Comparison of ENCODE assay signal across 14 mouse cellular contexts in the genomic region with DNA sequence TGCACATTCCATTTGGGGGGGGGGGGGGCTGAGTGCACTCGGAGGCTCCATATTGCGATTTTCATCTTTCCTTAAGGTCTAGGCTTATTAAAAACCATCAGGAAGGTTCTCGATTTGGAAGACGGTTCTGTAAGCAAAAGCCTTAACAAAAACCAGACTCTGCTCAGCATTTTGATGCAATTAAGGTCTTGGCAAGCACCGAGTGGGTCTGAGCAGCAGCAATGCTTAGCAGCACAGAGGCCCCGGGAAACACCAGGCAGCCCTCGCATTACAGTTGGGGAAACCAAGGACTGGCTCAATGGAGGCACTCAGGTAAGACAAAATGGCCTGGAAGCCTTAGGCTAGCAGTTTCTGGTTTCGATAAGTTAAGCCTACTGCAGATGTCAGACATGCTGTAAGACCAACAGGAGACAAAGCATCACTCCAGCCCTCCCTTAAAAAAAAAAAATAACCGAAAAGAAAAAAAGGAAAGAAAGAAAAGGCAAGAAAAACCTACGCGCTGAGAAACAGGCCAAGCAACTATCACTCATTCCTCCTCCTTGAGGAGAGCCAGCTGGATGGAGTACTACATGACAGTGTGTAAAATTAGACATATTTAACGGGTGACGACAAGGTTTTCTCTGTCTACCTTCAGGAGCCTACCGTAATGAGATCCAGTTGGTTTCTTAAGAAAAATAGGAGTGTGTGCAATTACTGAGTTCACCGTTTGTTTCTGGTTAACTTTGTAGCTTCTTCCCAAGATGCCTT.
DNase-seq lines count a peak whose midpoint lies in the region; ATAC-seq and TF ChIP-seq lines count a peak whose summit lies in the region.
"Had no signal": no experiment of that assay in that cellular context is flagged by ENCODE, and none has a peak within 500 bp of the region (broad histone marks: within the 10 kb centered on the region; RNA-seq: fewer than 3 reads in every experiment).

No protein-coding gene starts in this region.

- H3K9ac ChIP-seq in liver, adult 2 months (ENCODE audit: low read depth, low read length) = no peak overlapping the region
- no peak overlapping the region for H3K9ac ChIP-seq in liver, postnatal 0 days (replicated peaks)
- H3K9ac ChIP-seq in embryonic facial prominence, embryonic 13.5 days = no peak overlapping the region
- H3K9ac ChIP-seq: hindbrain, embryonic 14.5 days; neural tube, embryonic 12.5 days had no signal

- H3K4me2 ChIP-seq in liver, postnatal 0 days (ENCODE audit: low read depth, low read length) = no peak overlapping the region
- peak overlapping the region; percentile 5; the same call in 1 of the 2 replicates for H3K4me2 ChIP-seq in embryonic facial prominence, embryonic 13.5 days
- H3K4me2 ChIP-seq: hindbrain, embryonic 14.5 days; neural tube, embryonic 12.5 days had no signal

- H3K9me3 ChIP-seq in liver, postnatal 0 days (ENCODE audit: low read length) = no peaks in the 10 kb centered on the region
- H3K9me3 ChIP-seq in embryonic facial prominence, embryonic 13.5 days = no peaks in the 10 kb centered on the region
- H3K9me3 ChIP-seq in limb, embryonic 10.5 days (replicated peaks) = no peaks in the 10 kb centered on the region
- H3K9me3 ChIP-seq in hindbrain, embryonic 10.5 days = no peaks in the 10 kb centered on the region
- H3K9me3 ChIP-seq: neural tube, embryonic 12.5 days had no signal

- no peak for TF ChIP-seq EP300 in liver, postnatal 0 days (IDR thresholded peaks at IDR 0.05; ENCODE audit: low read depth)

- 86% methylated on average over 15 of the region's 15 CpGs for WGBS in liver, adult 2 months
- 79% methylated on average over 15 of the region's 15 CpGs for WGBS in liver, postnatal 0 days (ENCODE audit: insufficient replicate concordance)
- WGBS in embryonic facial prominence, embryonic 13.5 days = 23% methylated on average over 15 of the region's 15 CpGs
- WGBS in limb, embryonic 10.5 days = 44% methylated on average over 15 of the region's 15 CpGs
- 87% methylated on average over 15 of the region's 15 CpGs for WGBS in hindbrain, embryonic 10.5 days

- no peaks in the 10 kb centered on the region for H3K36me3 ChIP-seq in liver, adult 2 months (ENCODE audit: control insufficient read depth, insufficient read depth, low read length)
- no peaks in the 10 kb centered on the region for H3K36me3 ChIP-seq in liver, postnatal 0 days (replicated peaks; ENCODE audit: insufficient read depth, low read length)
- no peaks in the 10 kb centered on the region for H3K36me3 ChIP-seq in embryonic facial prominence, embryonic 13.5 days
- no peaks in the 10 kb centered on the region for H3K36me3 ChIP-seq in limb, embryonic 10.5 days
- no peaks in the 10 kb centered on the region for H3K36me3 ChIP-seq in hindbrain, embryonic 10.5 days
- H3K36me3 ChIP-seq: neural tube, embryonic 12.5 days had no signal

- no peak for TF ChIP-seq CTCF in liver, adult 2 months (IDR thresholded peaks at IDR 0.05; ENCODE audit: low read depth, low read length)
- no peak for TF ChIP-seq CTCF in liver, postnatal 0 days (IDR thresholded peaks at IDR 0.05; ENCODE audit: low read depth)

- 0 out of 2 replicates have a peak, but pooled peaks cover 2% of the 10 kb centered on the region for H3K27me3 ChIP-seq in liver, adult 2 months (ENCODE audit: control insufficient read depth, insufficient read depth, low read length)
- H3K27me3 ChIP-seq in liver, postnatal 0 days (ENCODE audit: insufficient read depth, low read length) = no peaks in the 10 kb centered on the region
- no peaks in the 10 kb centered on the region for H3K27me3 ChIP-seq in embryonic facial prominence, embryonic 13.5 days
- peaks cover 5% of the 10 kb centered on the region; the same call in 1 of the 2 replicates for H3K27me3 ChIP-seq in limb, embryonic 10.5 days (ENCODE audit: low read depth, poor library complexity, severe bottlenecking)
- peaks cover 3% of the 10 kb centered on the region; the same call in 1 of the 2 replicates for H3K27me3 ChIP-seq in hindbrain, embryonic 10.5 days (ENCODE audit: insufficient read depth, poor library complexity, severe bottlenecking)
- H3K27me3 ChIP-seq: neural tube, embryonic 12.5 days had no signal

- H3K27ac ChIP-seq in liver, adult 2 months (replicated peaks; ENCODE audit: insufficient read depth, low read depth, low read length) = 0 out of 2 replicates have a peak overlapping the region, but pooled peaks have one; percentile 19
- H3K27ac ChIP-seq in liver, postnatal 0 days (ENCODE audit: low read depth) = no peak overlapping the region
- H3K27ac ChIP-seq in embryonic facial prominence, embryonic 13.5 days = peak overlapping the region; percentile 91
- peak overlapping the region; percentile 87 for H3K27ac ChIP-seq in limb, embryonic 10.5 days
- no peak overlapping the region for H3K27ac ChIP-seq in hindbrain, embryonic 10.5 days
- H3K27ac ChIP-seq: hindbrain, embryonic 14.5 days; macrophage; neural tube, embryonic 12.5 days had no signal

- H3K79me2 ChIP-seq in liver, adult 2 months (ENCODE audit: control insufficient read depth, insufficient read depth, low read length) = no peaks in the 10 kb centered on the region

- DNase-seq in liver, adult 2 months (ENCODE audit: extremely low read depth, low read depth, low spot score) = peak; percentile 29
- no peak for DNase-seq in liver, postnatal 0 days
- DNase-seq in limb, embryonic 10.5 days (ENCODE audit: low spot score) = no peak
- DNase-seq in hindbrain, embryonic 10.5 days (ENCODE audit: low spot score) = no peak
- DNase-seq in layer of hippocampus, postnatal 14 days (ENCODE audit: low spot score in 2 of 2) = no peak
- DNase-seq: cerebellum, postnatal 14 days; midbrain, embryonic 14.5 days; thymus, adult 18-20 months had no signal

- ATAC-seq in liver, postnatal 0 days = no peak
- no peak for ATAC-seq in embryonic facial prominence, embryonic 13.5 days (ENCODE audit: insufficient number of reproducible peaks, insufficient read depth, low FRiP score, low TSS enrichment, low read depth)
- no peak for ATAC-seq in CD4-positive, CD25-positive, alpha-beta regulatory T cell, adult 4 months
- ATAC-seq: Patski had no signal

- no peak overlapping the region for H3K4me3 ChIP-seq in liver, adult 2 months (ENCODE audit: insufficient read depth, low read depth, low read length)
- no peak overlapping the region for H3K4me3 ChIP-seq in liver, postnatal 0 days (ENCODE audit: low read depth, low read length)
- no peak overlapping the region for H3K4me3 ChIP-seq in embryonic facial prominence, embryonic 13.5 days
- H3K4me3 ChIP-seq in limb, embryonic 10.5 days = no peak overlapping the region
- H3K4me3 ChIP-seq in hindbrain, embryonic 10.5 days = no peak overlapping the region
- H3K4me3 ChIP-seq: neural tube, embryonic 12.5 days had no signal

- no peaks in the 10 kb centered on the region; the same call in 1 of the 2 replicates for H3K4me1 ChIP-seq in liver, adult 2 months (ENCODE audit: control insufficient read depth, insufficient read depth, low read length)
- H3K4me1 ChIP-seq in liver, postnatal 0 days (ENCODE audit: insufficient read depth) = no peaks in the 10 kb centered on the region
- peaks cover 54% of the 10 kb centered on the region for H3K4me1 ChIP-seq in embryonic facial prominence, embryonic 13.5 days
- peaks cover 58% of the 10 kb centered on the region for H3K4me1 ChIP-seq in limb, embryonic 10.5 days
- peaks cover 10% of the 10 kb centered on the region for H3K4me1 ChIP-seq in hindbrain, embryonic 10.5 days (replicated peaks)
- H3K4me1 ChIP-seq: neural tube, embryonic 12.5 days had no signal

- TF ChIP-seq POLR2A in liver, adult 2 months (IDR thresholded peaks at IDR 0.05; ENCODE audit: extremely low read depth, insufficient read depth, low read length) = no peak

Comparison
In these comparisons a context has a peak if more than half of its experiments do, and no peak if none do; other contexts are left out.
1. H3K27ac ChIP-seq: peak in liver, adult 2 months (single experiment), embryonic facial prominence, embryonic 13.5 days (single experiment) and limb, embryonic 10.5 days (single experiment); none in liver, postnatal 0 days (single experiment) and hindbrain, embryonic 10.5 days (single experiment).